Mouse (Mus musculus): Measurements from ENCODE around the gene Trp53bp1.

DNA sequence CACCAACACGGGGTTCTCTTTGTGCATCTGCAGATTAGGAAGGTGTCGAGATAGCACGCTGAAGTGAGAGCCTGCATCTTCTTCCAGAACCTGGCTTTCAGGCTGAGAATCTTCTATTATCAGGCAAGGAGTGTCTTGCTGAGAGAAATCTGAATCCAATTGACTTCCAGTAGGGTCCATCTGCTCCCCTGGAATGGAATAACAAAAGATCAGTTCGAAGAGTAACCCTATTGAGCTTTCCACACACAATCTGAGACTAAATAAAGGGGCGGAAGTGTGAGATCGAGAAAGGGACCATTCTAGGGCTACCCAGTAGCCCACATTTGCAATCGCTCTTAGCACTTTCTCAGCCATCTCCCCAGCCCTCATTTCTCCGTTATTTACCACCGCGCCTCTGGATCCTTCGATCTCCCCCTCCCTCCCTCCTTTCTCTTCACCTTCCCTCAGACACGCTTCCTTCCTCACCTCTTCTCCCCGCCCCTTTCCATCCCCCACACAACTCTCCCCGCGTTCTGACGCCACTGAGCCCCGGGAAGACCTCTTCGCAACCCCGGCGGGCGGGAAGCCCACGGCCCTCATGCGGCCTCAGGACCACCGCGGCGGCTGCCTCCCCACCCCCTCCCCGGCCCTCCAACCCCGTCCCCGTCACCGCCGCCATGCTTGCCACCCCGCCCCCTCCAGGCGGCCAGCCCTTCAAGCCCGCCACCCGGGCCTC is 529 bp downstream of the Trp53bp1 start:
- peak; percentile 93 for TF ChIP-seq POU5F1 (IDR thresholded peaks at IDR 0.05; ENCODE audit: borderline replicate concordance, low read length)
- no peak for TF ChIP-seq CTCF (conservative IDR thresholded peaks at IDR 0.05; ENCODE audit: low read length)
- peak; percentile 99 for TF ChIP-seq NANOG (IDR thresholded peaks at IDR 0.05; ENCODE audit: borderline replicate concordance, low read length)

Data from E14TG2a.4 (cell line).